Mouse (Mus musculus) ES-Bruce4 (cell line): ENCODE data around the gene Ahcy.

Source experiments
- CTCF ChIP-seq: IDR thresholded peaks from one replicate; pipeline ENCODE4 v1.8.1; 2011; ENCODE audit warnings: low read depth, low read length
- POLR2A ChIP-seq: IDR thresholded peaks from one replicate; pipeline ENCODE4 v1.8.1; 2011; ENCODE audit warnings: low read length; ENCODE audit not compliant: insufficient read depth

- TF ChIP-seq POLR2A (no peak), CTCF (no peak)
Measured at GRCm38 (mm10) chr2:155103607-155104006, 29.3 kb upstream of the Ahcy start.
